Mouse (Mus musculus) C2C12 (cell line): ENCODE results near the gene Gadl1.

Source experiments
- CTCF ChIP-seq: IDR thresholded peaks from one replicate; pipeline ENCODE4 v1.5.1; 2011; ENCODE audit not compliant: control insufficient read depth, insufficient read depth, insufficient read length
- MAX ChIP-seq: IDR thresholded peaks from one replicate; pipeline ENCODE4 v1.6.1; 2011; ENCODE audit warnings: mild to moderate bottlenecking, control low read depth
- MYOD1 ChIP-seq: IDR thresholded peaks from one replicate; pipeline ENCODE4 v1.6.1; 2011; ENCODE audit warnings: low read depth; ENCODE audit not compliant: control insufficient read depth, insufficient read length
- MYOG ChIP-seq: IDR thresholded peaks from one replicate; pipeline ENCODE4 v1.6.1; 2011; ENCODE audit not compliant: control insufficient read depth, insufficient read length; ENCODE audit errors: extremely low read depth

DNA sequence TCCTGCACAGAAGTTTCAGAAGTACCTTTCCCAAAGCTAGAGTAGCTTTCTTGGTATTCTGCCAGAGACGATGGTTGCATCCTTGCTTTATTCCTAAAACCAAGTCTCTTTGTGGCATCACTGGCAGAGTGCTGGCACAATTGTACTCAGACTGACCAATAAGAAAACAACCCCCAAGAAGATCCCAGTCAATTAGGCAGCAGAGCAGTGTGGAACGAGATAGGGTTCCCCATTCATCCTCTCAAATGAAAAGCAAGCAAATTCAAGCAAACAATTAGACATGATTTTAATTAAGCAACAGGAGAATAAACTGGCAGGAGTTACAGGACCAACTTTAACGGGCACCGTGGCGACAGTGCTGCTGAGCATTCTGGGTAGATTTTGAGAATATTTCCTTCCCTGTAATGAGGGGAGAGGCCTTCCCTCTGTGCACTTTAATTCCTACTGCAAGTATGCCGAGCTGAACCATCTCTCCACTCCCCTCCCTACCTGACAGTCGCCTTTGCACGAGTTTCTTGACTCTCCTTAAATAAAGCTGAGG, 209.1 kb downstream of the Gadl1 start:
- TF ChIP-seq CTCF: no peak
- no peak for TF ChIP-seq MAX
- TF ChIP-seq MYOD1: no peak
- no peak for TF ChIP-seq MYOG
